Mouse (Mus musculus) heart, adult 2 months (tissue): Measurements from ENCODE around the gene Ppp1cb.

ENCODE experiments used
- CTCF ChIP-seq: fragments of 200-600 bp; IDR thresholded peaks from 2 replicates; pipeline ENCODE4 v1.8.1; 2022; ENCODE audit warnings: antibody characterized with exemption, mild to moderate bottlenecking, moderate library complexity
- EP300 ChIP-seq: fragments of 200-500 bp; IDR thresholded peaks from 2 replicates; pipeline ENCODE4 v1.6.1; 2011; ENCODE audit warnings: low read depth, low read length, control low read depth; ENCODE audit not compliant: insufficient read depth
- POLR2A ChIP-seq: fragments of 200-500 bp; IDR thresholded peaks from 2 replicates; pipeline ENCODE4 v1.6.1; 2011; ENCODE audit warnings: mild to moderate bottlenecking, low read depth, low read length, control low read depth; ENCODE audit not compliant: insufficient read depth

GRCm38 (mm10) chr5:32422081-32422589 is 36.5 kb upstream of the Ppp1cb start:
- TF ChIP-seq POLR2A (no peak), CTCF (no peak), EP300 (no peak)
